Mouse (Mus musculus) 3134 (cell line): ENCODE measurements around the gene Igsf23.

Source experiments
- DNase-seq: peaks from one replicate; pipeline ENCODE4 v3.0.0-alpha.2; 2011; ENCODE audit warnings: low spot score; ENCODE audit not compliant: insufficient read length; ENCODE audit errors: extremely low read depth

Gene Igsf23

GRCm38 (mm10) chr7:19887849-19888248 lies 62.7 kb downstream of the Igsf23 start, which contains the start of gene Ceacam19:
TSS of gene Ceacam19 (minus strand) at chr7:19887965.
- no peak for DNase-seq
